Mouse (Mus musculus) lung, postnatal 4 days (tissue): ENCODE measurements around the gene Msmo1.

Source experiments
- DNase-seq, 2 experiments: peaks; one replicate each; pipeline ENCODE4 v3.0.0; 2021

Msmo1 gene

GRCm38 (mm10) chr8:64711544-64711943 is 22.0 kb downstream of the Msmo1 start:
- DNase-seq: no peak

- no peak for DNase-seq
These were observed 26.1 kb downstream of the Msmo1 start for GRCm38 (mm10) chr8:64707481-64707880.

GRCm38 (mm10) chr8:64703191-64703590 is 30.4 kb downstream of the Msmo1 start:
- DNase-seq: no peak

- DNase-seq: peak; percentile 66 to 72
These were observed 40.9 kb downstream of the Msmo1 start, which contains the start of gene Cpe for GRCm38 (mm10) chr8:64692651-64693201. TSS of gene Cpe (minus strand) at chr8:64693054.

GRCm38 (mm10) chr8:64691591-64692401 is 41.8 kb downstream of the Msmo1 start:
- no peak for DNase-seq

GRCm38 (mm10) chr8:64690845-64691244 is 42.7 kb downstream of the Msmo1 start:
- DNase-seq: no peak

- DNase-seq: no peak
These were observed 43.3 kb downstream of the Msmo1 start for GRCm38 (mm10) chr8:64690306-64690705.

GRCm38 (mm10) chr8:64688741-64689140 is 44.9 kb downstream of the Msmo1 start:
- DNase-seq: no peak

GRCm38 (mm10) chr8:64688161-64688560 is 45.4 kb downstream of the Msmo1 start:
- no peak for DNase-seq

- DNase-seq: no peak
These were observed 51.1 kb downstream of the Msmo1 start for GRCm38 (mm10) chr8:64682501-64682900.

- no peak for DNase-seq
These were observed 57.2 kb downstream of the Msmo1 start for GRCm38 (mm10) chr8:64676381-64676780.

GRCm38 (mm10) chr8:64674951-64675585 is 58.5 kb downstream of the Msmo1 start:
- DNase-seq: no peak

- no peak for DNase-seq
These were observed 60.7 kb downstream of the Msmo1 start for GRCm38 (mm10) chr8:64672920-64673319.

- DNase-seq: no peak
These were observed 61.7 kb downstream of the Msmo1 start for GRCm38 (mm10) chr8:64671937-64672336.
